Mouse (Mus musculus) cerebral cortex, adult 2 months (tissue): Measurements from ENCODE around the gene Echdc3.

ENCODE experiments used
- WGBS: fragments of 180-500 bp; shearing (Covaris S2); methylation state at CpG from one replicate; pipeline ENCODE4 v1.1.7; 2018; 5-methylcytosine and 5-hydroxymethylcytosine counted together

The Echdc3 gene

GRCm38 (mm10) chr2:6168560-6168959, 44.3 kb downstream of the Echdc3 start:
- WGBS = 84% methylated on average over 2 of the region's 2 CpGs

- 33% methylated on average over 5 of the region's 5 CpGs for WGBS
These were observed 44.8 kb downstream of the Echdc3 start for GRCm38 (mm10) chr2:6167843-6168558.

- WGBS = 71% methylated on average over 6 of the region's 6 CpGs
These were observed 47.1 kb downstream of the Echdc3 start for GRCm38 (mm10) chr2:6165771-6166170.

GRCm38 (mm10) chr2:6164606-6165290, 48.1 kb downstream of the Echdc3 start:
- WGBS = 55% methylated on average over 16 of the region's 16 CpGs

GRCm38 (mm10) chr2:6162366-6163040, 50.3 kb downstream of the Echdc3 start:
- 73% methylated on average over 6 of the region's 6 CpGs for WGBS

GRCm38 (mm10) chr2:6159735-6160134, 53.1 kb downstream of the Echdc3 start:
- 61% methylated on average over 2 of the region's 2 CpGs for WGBS

GRCm38 (mm10) chr2:6159219-6159618, 53.6 kb downstream of the Echdc3 start:
- 92% methylated on average over 9 of the region's 9 CpGs for WGBS

- WGBS = 91% methylated on average over 7 of the region's 7 CpGs
These were observed 55.2 kb downstream of the Echdc3 start for GRCm38 (mm10) chr2:6157635-6158034.

- WGBS = 96% methylated on average over 4 of the region's 4 CpGs
These were observed 55.6 kb downstream of the Echdc3 start for GRCm38 (mm10) chr2:6157208-6157607.

- 90% methylated on average over 5 of the region's 5 CpGs for WGBS
These were observed 63.0 kb downstream of the Echdc3 start for GRCm38 (mm10) chr2:6149801-6150200.

GRCm38 (mm10) chr2:6146901-6147300, 65.9 kb downstream of the Echdc3 start:
- WGBS = 71% methylated on average over 7 of the region's 7 CpGs

- WGBS = 98% methylated on average over 4 of the region's 4 CpGs
These were observed 66.6 kb downstream of the Echdc3 start for GRCm38 (mm10) chr2:6146257-6146656.

GRCm38 (mm10) chr2:6145611-6146010, 67.2 kb downstream of the Echdc3 start:
- 86% methylated on average over 10 of the region's 10 CpGs for WGBS

- WGBS = 52% methylated on average over 16 of the region's 16 CpGs
These were observed 69.7 kb downstream of the Echdc3 start for GRCm38 (mm10) chr2:6142915-6143654.

GRCm38 (mm10) chr2:6140572-6141161, 72.2 kb downstream of the Echdc3 start:
- 91% methylated on average over 9 of the region's 9 CpGs for WGBS
